9 mouse cellular contexts compared by ENCODE assay signal in genomic region chr14:33371248-33371647, GRCm38 (mm10).
A peak's percentile ranks its signal among the peaks of the same experiment; 100 is the strongest.
DNase-seq lines count a peak whose midpoint lies in the region; ATAC-seq and TF ChIP-seq lines count a peak whose summit lies in the region.
"Had no signal": no experiment of that assay in that cellular context is flagged by ENCODE, and none has a peak within 500 bp of the region (broad histone marks: within the 10 kb centered on the region; RNA-seq: fewer than 3 reads in every experiment).

No protein-coding gene starts in this region.

- 14% methylated on average over 3 of the region's 3 CpGs for WGBS in forebrain, embryonic 10.5 days
- 14% methylated on average over 3 of the region's 3 CpGs for whole genome bisulfite sequencing in lung, postnatal 0 days

- TF ChIP-seq CTCF in lung, postnatal 0 days (IDR thresholded peaks at IDR 0.05) = peak; percentile 94

- H3K36me3 ChIP-seq in forebrain, embryonic 10.5 days (replicated peaks) = no peaks in the 10 kb centered on the region
- no peaks in the 10 kb centered on the region for H3K36me3 ChIP-seq in lung, postnatal 0 days (ENCODE audit: insufficient read depth, low read length)
- H3K36me3 ChIP-seq: liver, embryonic 15.5 days had no signal

- H3K4me1 ChIP-seq in forebrain, embryonic 10.5 days = peaks cover 20% of the 10 kb centered on the region
- H3K4me1 ChIP-seq in lung, postnatal 0 days (ENCODE audit: insufficient read depth, low read depth, low read length) = peaks cover 6% of the 10 kb centered on the region; the same call in 1 of the 2 replicates

- no peaks in the 10 kb centered on the region for H3K9me3 ChIP-seq in forebrain, embryonic 10.5 days
- H3K9me3 ChIP-seq in lung, postnatal 0 days (ENCODE audit: low read length) = no peaks in the 10 kb centered on the region
- H3K9me3 ChIP-seq: liver, embryonic 15.5 days had no signal

- DNase-seq in Muller cell, postnatal 12 days (ENCODE audit: inconsistent ontology term) = peak; percentile 77
- peak; percentile 54 for DNase-seq in brain, embryonic 18.5 days (ENCODE audit: low read depth, low spot score)
- peak; percentile 58 for DNase-seq in forebrain, embryonic 10.5 days (ENCODE audit: extremely low spot score, low spot score)
- DNase-seq in heart, postnatal 36 days = peak; percentile 55 to 60
- peak; percentile 67 to 81 for DNase-seq in kidney, postnatal 36 days
- DNase-seq in lung, postnatal 0 days (ENCODE audit: low spot score) = peak; percentile 89
- peak; percentile 40 for DNase-seq in retina, adult 2 months (ENCODE audit: low read depth, low spot score)

- H3K9ac ChIP-seq in lung, postnatal 0 days (replicated peaks; ENCODE audit: low read depth) = no peak overlapping the region
- H3K9ac ChIP-seq: liver, embryonic 15.5 days had no signal

- H3K4me3 ChIP-seq in forebrain, embryonic 10.5 days = no peak overlapping the region
- no peak overlapping the region for H3K4me3 ChIP-seq in lung, postnatal 0 days (ENCODE audit: low read depth, low read length)
- H3K4me3 ChIP-seq: liver, embryonic 15.5 days had no signal

- no peak overlapping the region for H3K27ac ChIP-seq in forebrain, embryonic 10.5 days
- no peak overlapping the region for H3K27ac ChIP-seq in lung, postnatal 0 days (ENCODE audit: low read length)
- H3K27ac ChIP-seq: liver, embryonic 15.5 days had no signal

- intact Hi-C loops in heart, postnatal 36 days (cut with DNase I) = loop anchor here (1.0 to 2.0 kb wide), 3 partner anchors 50 to 158 kb away; no protein-coding TSS in a partner anchor

- no peak for TF ChIP-seq EP300 in lung, postnatal 0 days (IDR thresholded peaks at IDR 0.05)

- no peaks in the 10 kb centered on the region for H3K27me3 ChIP-seq in forebrain, embryonic 10.5 days (ENCODE audit: poor library complexity, severe bottlenecking)
- no peaks in the 10 kb centered on the region for H3K27me3 ChIP-seq in lung, postnatal 0 days (replicated peaks; ENCODE audit: insufficient read depth, low read length)
- H3K27me3 ChIP-seq: liver, embryonic 15.5 days had no signal

- no peak overlapping the region for H3K4me2 ChIP-seq in lung, postnatal 0 days (replicated peaks; ENCODE audit: low read depth, low read length)
- H3K4me2 ChIP-seq: liver, embryonic 15.5 days had no signal

- peak; percentile 68 for ATAC-seq in lung, postnatal 0 days
- ATAC-seq in activated CD4-positive, CD25-positive, alpha-beta regulatory T cell, adult 4 months = no peak
